Mouse (Mus musculus): ENCODE results near the gene Ppm1a. TPM values are rescaled to one million over a fixed set of nuclear protein-coding genes. Genes with fewer than 3 reads are reported as not detected.

Gene Ppm1a
- polyA plus RNA-seq, 1 experiment from 2014 or later = 73.8 TPM

DNA sequence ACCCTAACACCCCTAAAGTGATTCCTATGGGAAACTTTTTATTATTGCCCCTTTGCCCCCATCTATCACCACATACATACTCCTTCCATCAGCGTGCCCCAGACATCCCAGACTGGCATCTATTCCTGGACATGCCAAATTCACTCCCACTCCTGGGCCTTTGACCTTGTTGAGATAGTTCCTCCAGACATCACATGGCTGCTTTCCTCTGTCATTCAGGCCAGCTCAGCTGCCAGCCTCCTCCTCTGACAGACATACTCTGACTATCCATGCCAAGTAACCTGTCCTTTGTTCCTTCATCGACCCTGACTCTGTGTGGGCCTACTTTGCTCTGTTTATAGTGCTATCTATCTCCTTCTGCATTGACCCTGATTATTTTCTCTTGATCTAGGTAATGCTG lies 6.6 kb upstream of the Ppm1a start:
- Histone ChIP-seq H3K27ac (ENCODE audit: low read depth, low read length) (no peak overlapping the region), H3K4me1 (ENCODE audit: control insufficient read depth, insufficient read depth, low read length) (no peaks in the 10 kb centered on the region), H3K36me3 (ENCODE audit: control insufficient read depth, insufficient read depth, low read length) (no peaks in the 10 kb centered on the region), H3K9ac (ENCODE audit: low read depth, low read length) (no peak overlapping the region), H3K9me3 (ENCODE audit: control insufficient read depth, low read length) (no peaks in the 10 kb centered on the region), H3K4me3 (ENCODE audit: low read length) (no peak overlapping the region), H3K4me2 (replicated peaks; ENCODE audit: low read depth, low read length) (no peak overlapping the region), H3K27me3 (ENCODE audit: control insufficient read depth, insufficient read depth, low read length) (no peaks in the 10 kb centered on the region)
- 71% methylated on average over 2 of the region's 2 CpGs for WGBS
- ATAC-seq (ENCODE audit: low FRiP score, low TSS enrichment) = no peak

DNA sequence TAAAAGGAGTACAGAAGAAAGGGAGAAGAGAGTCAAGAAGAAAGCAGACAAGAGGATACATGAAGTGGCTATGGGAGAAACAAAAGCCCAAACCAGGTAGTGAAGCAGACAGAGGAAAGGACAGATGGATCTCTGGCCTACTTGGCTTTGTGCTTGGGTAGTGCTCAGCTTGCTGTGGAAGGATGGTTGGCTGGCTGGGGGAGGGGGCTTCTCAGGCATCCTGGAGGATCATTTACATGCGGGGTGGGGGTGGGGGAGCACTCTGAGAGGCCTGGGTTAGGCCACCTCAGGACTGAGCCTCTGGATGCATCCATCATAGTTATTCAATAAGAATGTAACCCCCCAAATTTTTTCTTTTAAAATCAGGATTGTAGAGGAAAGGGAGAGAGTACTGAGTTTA lies 341 bp downstream of the Ppm1a start:
- H3K27me3 ChIP-seq (ENCODE audit: control insufficient read depth, insufficient read depth, low read length) = no peaks in the 10 kb centered on the region
- no peak overlapping the region for H3K9ac ChIP-seq (ENCODE audit: low read depth, low read length)
- H3K4me1 ChIP-seq (ENCODE audit: control insufficient read depth, insufficient read depth, low read length) = peaks cover 5% of the 10 kb centered on the region; the same call in 1 of the 2 replicates
- no peaks in the 10 kb centered on the region for H3K9me3 ChIP-seq (ENCODE audit: control insufficient read depth, low read length)
- H3K36me3 ChIP-seq (ENCODE audit: control insufficient read depth, insufficient read depth, low read length) = no peaks in the 10 kb centered on the region
- 11% methylated on average over 1 of the region's 1 CpGs for WGBS
- H3K27ac ChIP-seq (ENCODE audit: low read depth, low read length) = no peak overlapping the region
- H3K4me2 ChIP-seq (replicated peaks; ENCODE audit: low read depth, low read length) = no peak overlapping the region
- no peak overlapping the region for H3K4me3 ChIP-seq (ENCODE audit: low read length)
- no peak for ATAC-seq (ENCODE audit: low FRiP score, low TSS enrichment)

DNA sequence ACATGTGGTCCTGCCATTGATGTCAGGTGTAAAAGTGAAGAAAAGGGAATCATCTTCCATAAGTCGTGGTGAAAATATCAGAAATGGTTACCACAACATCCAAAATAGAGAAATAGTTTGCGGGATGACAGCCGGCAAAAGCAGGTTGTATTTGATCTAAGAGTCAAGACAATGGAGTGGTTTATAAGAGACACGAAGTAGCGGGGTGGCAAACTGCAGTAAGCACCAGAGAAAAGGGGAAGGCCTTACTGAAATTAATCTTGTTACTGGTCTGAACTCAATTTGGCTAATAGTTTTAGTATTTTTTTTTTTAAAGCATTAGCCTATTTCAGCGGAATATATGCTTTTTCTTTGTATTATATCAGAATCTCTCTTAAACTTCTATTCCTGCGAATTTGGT lies 2.7 kb downstream of the Ppm1a start:
- no peak for ATAC-seq (ENCODE audit: low FRiP score, low TSS enrichment)
- H3K9me3 ChIP-seq (ENCODE audit: control insufficient read depth, low read length) = no peaks in the 10 kb centered on the region
- peak overlapping the region; percentile 97; the same call in 1 of the 2 replicates for H3K27ac ChIP-seq (ENCODE audit: low read depth, low read length)
- peak overlapping the region; percentile 59 for H3K4me2 ChIP-seq (replicated peaks; ENCODE audit: low read depth, low read length)
- H3K27me3 ChIP-seq (ENCODE audit: control insufficient read depth, insufficient read depth, low read length) = no peaks in the 10 kb centered on the region
- 16% methylated on average over 7 of the region's 7 CpGs for WGBS
- H3K36me3 ChIP-seq (ENCODE audit: control insufficient read depth, insufficient read depth, low read length) = no peaks in the 10 kb centered on the region
- H3K4me3 ChIP-seq (ENCODE audit: low read length) = peak overlapping the region; percentile 82
- no peak overlapping the region for H3K9ac ChIP-seq (ENCODE audit: low read depth, low read length)
- peaks cover 11% of the 10 kb centered on the region for H3K4me1 ChIP-seq (ENCODE audit: control insufficient read depth, insufficient read depth, low read length)

DNA sequence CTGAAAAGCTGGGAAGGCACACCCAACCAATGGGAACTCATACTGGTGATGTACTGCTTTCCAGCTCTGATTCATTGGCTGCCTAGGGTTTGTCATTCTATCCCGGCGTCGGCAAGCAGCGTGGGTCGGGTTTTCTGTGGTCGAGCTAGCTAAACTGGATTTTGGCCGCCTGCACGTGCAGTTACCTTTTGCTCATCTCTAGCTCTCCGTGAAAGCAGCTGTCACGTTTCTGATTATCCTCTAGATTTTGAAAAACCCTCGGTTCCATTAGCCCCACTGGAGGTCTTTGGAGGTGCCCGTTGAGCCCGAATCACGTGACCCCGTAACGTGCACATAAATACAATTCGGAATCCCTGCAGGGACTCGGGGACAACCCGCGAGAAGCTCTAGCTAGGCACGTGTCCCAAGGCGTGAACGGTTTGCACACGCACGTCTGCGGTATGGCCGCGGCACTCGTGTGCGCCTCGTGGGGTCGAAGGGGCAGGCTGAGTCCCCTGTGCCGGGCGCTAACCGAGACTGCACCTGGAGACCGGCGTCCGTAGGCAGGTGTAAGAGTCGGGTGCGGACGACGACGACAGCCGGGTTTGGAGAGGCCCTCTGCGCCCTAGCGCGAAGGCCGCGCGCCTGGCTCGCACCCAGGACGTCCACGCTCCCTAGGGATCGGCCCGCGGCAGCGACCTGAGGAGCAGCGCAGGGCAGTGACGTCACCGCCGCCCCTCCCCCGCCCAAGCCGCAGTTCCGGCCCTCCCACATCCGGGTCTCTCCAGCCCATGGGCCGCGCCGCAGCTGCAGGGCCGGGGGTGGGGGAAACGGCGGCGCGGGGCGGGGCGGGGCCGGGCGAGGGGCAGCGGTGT lies 3.3 kb downstream of the Ppm1a start:
- Histone ChIP-seq H3K9me3 (ENCODE audit: control insufficient read depth, low read length) (no peaks in the 10 kb centered on the region), H3K4me2 (replicated peaks; ENCODE audit: low read depth, low read length) (peak overlapping the region; percentile 59), H3K27ac (ENCODE audit: low read depth, low read length) (peak overlapping the region; percentile 97), H3K36me3 (ENCODE audit: control insufficient read depth, insufficient read depth, low read length) (no peaks in the 10 kb centered on the region), H3K9ac (ENCODE audit: low read depth, low read length) (peak overlapping the region; percentile 96), H3K27me3 (ENCODE audit: control insufficient read depth, insufficient read depth, low read length) (no peaks in the 10 kb centered on the region), H3K4me1 (ENCODE audit: control insufficient read depth, insufficient read depth, low read length) (peaks cover 11% of the 10 kb centered on the region), H3K4me3 (ENCODE audit: low read length) (peak overlapping the region; percentile 82)
- WGBS = under 1% methylated on average over 77 of the region's 78 CpGs
- peak; percentile 95 for ATAC-seq (ENCODE audit: low FRiP score, low TSS enrichment)

DNA sequence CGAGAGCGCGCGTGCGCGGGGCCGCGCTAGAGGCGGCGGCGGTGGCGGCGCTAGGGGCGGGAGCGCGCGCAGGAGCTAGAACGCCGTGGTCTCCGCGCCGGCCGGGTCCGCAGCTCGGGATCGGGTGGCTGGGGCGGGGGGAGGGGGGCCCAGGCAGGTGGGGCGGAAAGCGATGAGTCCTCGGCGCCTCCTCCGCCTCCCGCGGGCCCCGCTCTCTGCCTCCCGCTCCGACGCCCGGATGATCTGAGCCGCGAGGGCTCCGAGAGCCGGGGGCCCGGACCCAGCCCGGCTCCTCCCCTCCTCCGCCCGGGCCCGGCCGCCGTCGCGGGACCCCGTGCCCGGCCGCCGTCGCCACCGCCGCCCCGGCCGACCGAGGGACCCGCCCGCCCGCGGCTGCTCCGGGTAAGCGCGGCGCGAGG lies 4.0 kb downstream of the Ppm1a start:
- Histone ChIP-seq H3K4me1 (ENCODE audit: control insufficient read depth, insufficient read depth, low read length) (peaks cover 11% of the 10 kb centered on the region), H3K36me3 (ENCODE audit: control insufficient read depth, insufficient read depth, low read length) (no peaks in the 10 kb centered on the region), H3K27me3 (ENCODE audit: control insufficient read depth, insufficient read depth, low read length) (no peaks in the 10 kb centered on the region), H3K9me3 (ENCODE audit: control insufficient read depth, low read length) (no peaks in the 10 kb centered on the region), H3K27ac (ENCODE audit: low read depth, low read length) (peak overlapping the region; percentile 97), H3K9ac (ENCODE audit: low read depth, low read length) (peak overlapping the region; percentile 96), H3K4me2 (replicated peaks; ENCODE audit: low read depth, low read length) (peak overlapping the region; percentile 58), H3K4me3 (ENCODE audit: low read length) (peak overlapping the region; percentile 82)
- ATAC-seq (ENCODE audit: low FRiP score, low TSS enrichment) = peak; percentile 78
- 2% methylated on average over 10 of the region's 71 CpGs for WGBS

DNA sequence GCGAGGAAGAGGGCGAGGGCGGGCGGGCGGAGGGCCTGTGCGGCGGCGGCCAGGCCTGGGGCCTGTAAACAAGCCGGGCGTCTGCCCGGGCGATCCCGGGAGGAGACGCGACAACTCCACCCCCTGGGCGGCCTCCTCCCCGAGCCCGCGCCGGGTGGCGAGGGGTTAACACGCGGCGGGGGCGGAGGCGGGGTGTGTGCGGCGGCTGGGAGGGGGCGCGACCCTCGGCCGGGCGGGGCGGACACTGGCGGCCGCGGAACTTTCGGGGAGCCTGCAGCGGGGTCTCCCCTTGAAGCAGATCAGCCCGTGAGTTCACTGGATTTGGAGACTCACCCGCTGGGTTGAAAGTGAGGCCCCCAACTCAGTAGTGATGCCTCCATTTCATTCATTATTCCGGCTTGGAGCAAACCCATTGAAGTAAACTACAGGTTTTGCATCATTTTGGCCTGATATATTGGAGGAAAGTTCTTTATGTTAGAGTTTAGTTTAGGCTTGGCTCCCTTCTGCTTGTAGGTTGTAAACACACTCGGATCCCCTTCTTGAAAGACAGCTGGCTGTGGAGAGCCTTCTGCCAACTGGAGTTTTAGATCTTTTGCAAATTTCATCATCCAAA lies 4.5 kb downstream of the Ppm1a start:
- peak overlapping the region; percentile 96 for H3K9ac ChIP-seq (ENCODE audit: low read depth, low read length)

DNA sequence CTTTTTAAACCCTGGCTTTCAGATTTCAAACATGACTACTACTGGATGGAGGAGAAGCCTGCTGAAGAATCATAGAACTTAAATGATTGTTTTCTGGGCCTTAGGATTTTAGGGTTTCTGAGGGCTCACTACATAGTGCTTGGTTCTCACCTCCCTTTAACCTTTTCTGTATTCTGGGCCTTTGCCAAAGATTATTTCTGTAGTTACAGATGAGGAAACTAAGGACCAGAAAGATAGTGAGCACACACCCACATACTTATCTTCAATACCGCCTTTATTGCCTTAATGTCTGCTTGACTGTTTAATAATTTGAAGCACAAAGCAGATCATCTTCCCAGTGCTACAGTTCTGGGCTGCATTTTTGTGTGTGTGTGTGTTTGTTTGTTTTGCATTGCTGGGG lies 5.2 kb downstream of the Ppm1a start:
- Histone ChIP-seq H3K4me2 (replicated peaks; ENCODE audit: low read depth, low read length) (peak overlapping the region; percentile 58), H3K27ac (ENCODE audit: low read depth, low read length) (no peak overlapping the region), H3K27me3 (ENCODE audit: control insufficient read depth, insufficient read depth, low read length) (no peaks in the 10 kb centered on the region), H3K4me1 (ENCODE audit: control insufficient read depth, insufficient read depth, low read length) (peaks cover 11% of the 10 kb centered on the region), H3K9me3 (ENCODE audit: control insufficient read depth, low read length) (no peaks in the 10 kb centered on the region), H3K4me3 (ENCODE audit: low read length) (peak overlapping the region; percentile 82), H3K36me3 (ENCODE audit: control insufficient read depth, insufficient read depth, low read length) (no peaks in the 10 kb centered on the region), H3K9ac (ENCODE audit: low read depth, low read length) (peak overlapping the region; percentile 96; the same call in 1 of the 2 replicates)
- 41% methylated on average over 1 of the region's 1 CpGs for WGBS
- no peak for ATAC-seq (ENCODE audit: low FRiP score, low TSS enrichment)

More for the DNA sequence above, 4.5 kb downstream of the Ppm1a start:
- Histone ChIP-seq H3K27me3 (ENCODE audit: control insufficient read depth, insufficient read depth, low read length) (no peaks in the 10 kb centered on the region), H3K4me2 (replicated peaks; ENCODE audit: low read depth, low read length) (peak overlapping the region; percentile 58), H3K4me3 (ENCODE audit: low read length) (peak overlapping the region; percentile 82), H3K4me1 (ENCODE audit: control insufficient read depth, insufficient read depth, low read length) (peaks cover 11% of the 10 kb centered on the region), H3K27ac (ENCODE audit: low read depth, low read length) (peak overlapping the region; percentile 97), H3K9me3 (ENCODE audit: control insufficient read depth, low read length) (no peaks in the 10 kb centered on the region), H3K36me3 (ENCODE audit: control insufficient read depth, insufficient read depth, low read length) (no peaks in the 10 kb centered on the region)
- under 1% methylated on average over 35 of the region's 43 CpGs for WGBS
- ATAC-seq (ENCODE audit: low FRiP score, low TSS enrichment) = peak; percentile 83

DNA sequence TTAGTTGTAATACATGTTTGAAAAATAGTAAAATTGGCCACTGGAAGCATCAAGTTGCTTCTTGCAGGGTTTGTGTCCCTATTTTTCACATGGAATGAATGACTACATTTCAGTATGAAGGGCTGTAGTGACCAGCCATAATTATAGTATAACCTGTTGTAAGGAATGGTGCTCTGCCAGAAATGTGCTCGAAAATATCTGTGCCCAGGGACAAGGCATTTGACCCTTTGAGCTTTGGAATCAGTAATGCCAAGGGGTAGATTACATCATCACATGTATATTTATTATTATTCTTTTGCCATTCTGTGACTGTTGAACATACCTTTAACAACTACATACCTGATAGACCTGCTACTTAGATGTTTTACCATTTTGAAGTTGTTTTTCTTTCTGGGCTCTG lies 5.9 kb downstream of the Ppm1a start:
- Histone ChIP-seq H3K27me3 (ENCODE audit: control insufficient read depth, insufficient read depth, low read length) (no peaks in the 10 kb centered on the region), H3K4me2 (replicated peaks; ENCODE audit: low read depth, low read length) (peak overlapping the region; percentile 58), H3K9ac (ENCODE audit: low read depth, low read length) (no peak overlapping the region), H3K4me3 (ENCODE audit: low read length) (peak overlapping the region; percentile 10), H3K4me1 (ENCODE audit: control insufficient read depth, insufficient read depth, low read length) (peaks cover 11% of the 10 kb centered on the region), H3K9me3 (ENCODE audit: control insufficient read depth, low read length) (no peaks in the 10 kb centered on the region), H3K27ac (ENCODE audit: low read depth, low read length) (no peak overlapping the region), H3K36me3 (ENCODE audit: control insufficient read depth, insufficient read depth, low read length) (no peaks in the 10 kb centered on the region)
- 42% methylated on average over 1 of the region's 1 CpGs for WGBS
- no peak for ATAC-seq (ENCODE audit: low FRiP score, low TSS enrichment)

DNA sequence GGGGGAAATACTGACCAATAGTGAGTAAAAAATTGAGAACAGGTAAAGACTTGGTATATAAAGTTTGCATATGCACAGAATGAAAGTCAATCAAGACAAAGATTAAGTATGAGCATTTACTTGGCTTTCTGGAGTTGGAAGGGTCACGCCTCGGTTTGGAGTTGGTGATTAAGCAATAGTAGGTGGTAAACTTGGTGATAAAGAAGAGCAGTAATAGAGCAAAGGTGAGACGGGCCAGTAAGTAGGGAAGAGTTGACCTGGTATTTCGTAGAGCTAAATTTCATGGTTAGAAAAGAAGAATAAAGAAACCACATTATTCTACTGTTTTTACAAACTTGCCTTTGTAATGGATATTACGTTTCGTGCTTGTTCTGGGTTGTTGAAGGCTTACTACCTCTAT lies 10.6 kb downstream of the Ppm1a start:
- Histone ChIP-seq H3K9ac (ENCODE audit: low read depth, low read length) (no peak overlapping the region), H3K4me2 (replicated peaks; ENCODE audit: low read depth, low read length) (no peak overlapping the region), H3K9me3 (ENCODE audit: control insufficient read depth, low read length) (no peaks in the 10 kb centered on the region), H3K4me3 (ENCODE audit: low read length) (no peak overlapping the region), H3K4me1 (ENCODE audit: control insufficient read depth, insufficient read depth, low read length) (peaks cover 6% of the 10 kb centered on the region; the same call in 1 of the 2 replicates), H3K36me3 (ENCODE audit: control insufficient read depth, insufficient read depth, low read length) (no peaks in the 10 kb centered on the region; the same call in 1 of the 2 replicates), H3K27ac (ENCODE audit: low read depth, low read length) (no peak overlapping the region), H3K27me3 (ENCODE audit: control insufficient read depth, insufficient read depth, low read length) (no peaks in the 10 kb centered on the region)
- 88% methylated on average over 6 of the region's 6 CpGs for WGBS
- ATAC-seq (ENCODE audit: low FRiP score, low TSS enrichment) = no peak

All from kidney, embryonic 14.5 days (tissue).